Mouse (Mus musculus): ENCODE measurements around the gene Tubg2.

GRCm38 (mm10) chr11:101128996-101129577, 26.6 kb upstream of the Tubg2 start:
- TF ChIP-seq CTCF (conservative IDR thresholded peaks at IDR 0.05 in 1 of 2, IDR thresholded peaks at IDR 0.05 in 1 of 2; ENCODE audit: low read depth in 2 of 2, low read length in 2 of 2): no peak
- no peak for TF ChIP-seq POLR2A (IDR thresholded peaks at IDR 0.05; ENCODE audit: low read depth, low read length)
- peak; percentile 73; the same call in 1 of the 2 replicates for TF ChIP-seq ZNF384 (IDR thresholded peaks at IDR 0.05; ENCODE audit: low read depth, low read length)
- no peak for TF ChIP-seq MEF2A (IDR thresholded peaks at IDR 0.05; ENCODE audit: borderline replicate concordance, low read depth, low read length)

Data from CH12.LX (cell line).